Mouse (Mus musculus): ENCODE measurements around the gene Asb16.

Gene Asb16

GRCm38 (mm10) chr11:102268520-102269244 is at the start of gene Asb16:
Asb16 (plus strand) TSS chr11:102268743.
- DNase-seq (ENCODE audit: low spot score), result no peak

DNA sequence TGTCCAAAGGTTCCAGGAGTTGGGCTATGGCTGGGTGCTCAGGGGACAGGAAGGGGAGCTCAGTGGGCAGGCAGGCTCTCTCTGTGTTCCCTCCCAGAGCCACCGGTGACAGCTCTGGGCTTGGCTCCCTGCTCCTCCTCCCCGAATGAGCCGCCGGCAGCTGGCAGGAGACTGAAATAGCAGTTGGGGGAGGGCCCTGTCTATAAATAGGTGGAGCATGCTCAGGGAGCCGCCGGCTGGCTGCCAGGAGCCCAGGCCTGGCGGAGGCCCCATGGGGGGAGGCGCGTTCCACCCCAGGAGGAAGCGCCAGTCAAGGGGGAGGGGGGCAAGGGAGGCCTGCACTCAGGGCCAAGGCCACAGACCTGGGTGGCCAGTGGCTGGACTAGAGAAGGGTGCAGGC is 49.8 kb upstream of the Asb16 start:
- DNase-seq (ENCODE audit: low spot score), result peak; percentile 90

DNA sequence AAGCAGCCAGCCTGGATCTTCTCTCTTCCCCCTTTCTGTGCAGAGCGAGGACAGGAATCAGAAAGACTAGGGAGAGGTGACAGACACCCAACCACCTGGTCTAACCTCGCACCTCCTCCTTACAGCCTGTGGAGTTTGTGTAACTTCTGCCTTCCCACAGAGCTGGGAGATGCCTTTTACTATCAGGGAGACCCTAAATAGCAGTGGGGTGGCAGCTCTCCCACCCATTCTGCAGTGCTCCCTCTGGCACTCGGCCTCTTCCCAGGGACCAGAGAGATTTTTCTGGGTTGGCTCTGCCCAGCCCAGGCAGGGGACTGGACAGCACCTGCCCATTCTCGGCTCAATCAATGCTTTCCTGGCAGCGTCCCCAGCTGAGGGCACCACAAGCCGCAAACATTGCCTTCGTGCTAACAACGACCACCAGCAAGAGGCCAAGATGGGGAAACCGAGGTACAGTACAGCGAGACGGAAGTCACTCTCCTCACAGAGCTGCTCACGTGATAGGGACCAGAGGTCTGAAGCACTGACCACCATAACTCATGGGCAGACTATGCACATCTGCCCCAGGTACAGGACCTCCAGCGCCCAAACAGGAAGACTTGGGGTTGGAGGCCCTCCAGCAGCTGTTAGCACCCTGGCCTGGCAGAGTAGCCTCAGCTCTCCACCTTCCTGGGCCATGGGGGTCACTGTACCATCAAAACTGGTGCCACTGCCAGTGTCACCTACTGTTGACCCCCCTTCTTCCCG is 49.1 kb upstream of the Asb16 start:
- DNase-seq (ENCODE audit: low spot score), result no peak

DNA sequence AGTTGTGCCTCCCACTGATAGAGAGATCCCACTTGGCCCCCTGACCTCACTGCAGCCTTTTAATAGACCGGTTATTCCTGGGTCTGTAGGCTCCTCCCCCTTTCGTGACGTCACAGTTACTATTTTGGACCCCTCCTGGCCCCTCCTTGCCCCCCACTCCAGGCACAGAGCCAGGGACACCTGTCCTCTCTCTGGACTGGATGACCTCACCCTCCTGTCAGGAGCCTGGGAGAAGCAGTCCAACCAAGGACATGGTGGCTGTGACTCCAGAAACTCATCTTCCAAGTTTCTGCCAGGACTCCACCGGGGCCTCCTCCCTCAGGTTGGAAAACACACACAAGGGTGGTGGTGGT is 48.6 kb upstream of the Asb16 start:
- DNase-seq (ENCODE audit: low spot score), result no peak

DNA sequence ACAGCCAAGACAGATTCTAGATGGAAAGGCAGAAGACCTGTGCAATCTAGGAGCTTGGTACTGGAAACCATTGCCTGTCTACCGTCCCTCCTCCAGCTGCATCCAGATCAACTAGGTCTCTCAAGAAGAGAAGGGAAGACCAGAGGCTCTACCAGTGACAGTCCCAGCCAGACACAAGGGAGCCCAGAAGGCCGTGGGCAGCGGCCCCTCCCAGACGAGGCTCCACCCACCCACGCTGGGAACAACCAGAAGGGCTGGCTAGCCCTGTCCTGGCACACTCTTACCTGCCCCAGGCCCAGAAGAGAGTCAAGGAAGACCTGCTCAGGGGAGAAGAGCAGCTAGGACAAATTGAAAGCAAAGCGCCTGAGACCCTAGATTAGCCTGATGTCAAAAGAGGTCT is 48.1 kb upstream of the Asb16 start:
- DNase-seq (ENCODE audit: low spot score), result no peak

GRCm38 (mm10) chr11:102221243-102221953 is 47.1 kb upstream of the Asb16 start:
- no peak for DNase-seq (ENCODE audit: low spot score)

DNA sequence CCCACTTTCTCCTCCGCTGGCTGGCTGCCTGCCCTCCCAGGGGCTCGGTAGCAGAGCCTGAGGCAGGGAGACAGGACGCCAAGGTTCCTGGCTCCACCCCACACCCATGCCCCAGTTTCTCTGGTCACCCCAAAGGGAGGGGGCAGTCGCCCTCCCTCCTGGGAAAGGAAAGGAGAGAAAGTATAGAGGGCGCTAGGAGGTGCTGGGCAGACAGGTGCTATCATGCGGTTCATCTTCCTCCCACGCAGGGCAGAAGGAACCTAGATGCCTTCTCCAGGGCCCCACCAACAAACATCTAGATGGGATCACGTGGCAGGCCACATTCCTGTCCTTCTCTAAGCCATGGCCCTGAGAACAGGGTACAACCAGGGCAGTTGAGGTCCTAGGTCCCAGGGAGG is 46.6 kb upstream of the Asb16 start:
- no peak for DNase-seq (ENCODE audit: low spot score)

GRCm38 (mm10) chr11:102223166-102223565 is 45.4 kb upstream of the Asb16 start:
- no peak for DNase-seq (ENCODE audit: low spot score)

DNA sequence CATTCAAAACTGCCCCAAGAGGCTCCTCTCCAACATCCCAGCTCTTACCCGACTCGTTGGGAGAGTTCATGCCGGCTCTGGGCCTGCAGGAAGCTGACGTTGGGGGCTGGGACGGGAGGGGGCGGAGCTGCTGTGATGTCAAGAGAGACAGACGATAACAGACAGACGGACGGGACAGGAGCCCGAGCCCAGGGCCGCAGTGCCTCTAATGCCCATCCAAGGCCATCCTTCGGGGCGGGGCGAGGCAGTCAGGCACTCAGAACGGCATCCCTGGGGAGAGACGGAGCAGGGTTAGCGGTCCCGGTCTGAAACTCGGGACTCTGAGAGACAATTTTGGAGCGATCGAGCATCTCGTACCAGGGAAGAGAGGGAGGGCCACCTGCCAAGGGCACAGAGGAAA is 43.9 kb upstream of the Asb16 start:
- no peak for DNase-seq (ENCODE audit: low spot score)

GRCm38 (mm10) chr11:102225221-102225620 is 43.3 kb upstream of the Asb16 start:
- no peak for DNase-seq (ENCODE audit: low spot score)

GRCm38 (mm10) chr11:102226067-102226978 is 42.2 kb upstream of the Asb16 start:
- no peak for DNase-seq (ENCODE audit: low spot score)

DNA sequence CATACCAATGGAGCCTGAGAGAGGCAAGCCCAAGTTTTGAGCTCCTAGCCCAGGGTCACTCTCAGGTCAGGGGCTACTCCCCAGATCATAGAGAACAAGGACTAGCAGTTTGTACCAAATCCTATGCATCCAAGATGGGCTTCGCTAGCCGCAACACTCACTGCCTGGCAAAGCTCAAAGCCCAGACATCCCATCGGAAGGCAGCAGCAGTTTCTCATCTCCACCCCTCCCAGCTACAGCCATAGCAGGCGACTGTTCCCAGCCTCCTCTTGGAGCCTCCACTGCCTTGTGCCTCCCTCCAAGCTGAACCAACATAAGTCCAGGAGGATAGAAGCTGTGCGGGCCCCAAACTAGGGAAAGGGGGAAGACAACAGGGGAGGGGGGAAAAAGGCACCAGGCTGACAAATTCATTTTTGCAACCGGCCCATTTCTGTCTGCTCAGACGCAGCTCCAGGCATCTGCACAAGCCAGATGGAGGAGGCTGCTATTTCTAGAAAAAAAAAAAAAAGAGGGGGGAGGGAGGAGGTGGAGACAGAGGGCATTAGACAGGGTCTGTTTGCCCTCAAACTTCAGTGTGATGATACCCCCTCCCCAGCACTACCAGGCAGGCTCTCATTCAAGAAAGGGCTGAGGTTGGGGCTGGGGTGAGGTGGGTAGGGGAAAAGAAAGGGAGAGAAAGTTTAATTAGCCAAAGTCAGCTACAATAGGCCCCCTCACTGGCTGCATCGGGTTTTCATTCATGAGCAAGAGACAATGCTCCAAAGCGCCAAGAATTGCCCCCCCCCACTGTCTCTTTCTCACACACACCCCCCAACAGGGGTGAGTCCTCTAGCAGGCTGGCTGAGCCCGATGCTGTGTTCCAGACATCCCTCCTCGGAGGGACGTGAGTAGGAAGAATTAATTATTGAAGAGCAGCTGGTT is 41.0 kb upstream of the Asb16 start:
- no peak for DNase-seq (ENCODE audit: low spot score)

GRCm38 (mm10) chr11:102228191-102228545 is 40.4 kb upstream of the Asb16 start:
- no peak for DNase-seq (ENCODE audit: low spot score)

DNA sequence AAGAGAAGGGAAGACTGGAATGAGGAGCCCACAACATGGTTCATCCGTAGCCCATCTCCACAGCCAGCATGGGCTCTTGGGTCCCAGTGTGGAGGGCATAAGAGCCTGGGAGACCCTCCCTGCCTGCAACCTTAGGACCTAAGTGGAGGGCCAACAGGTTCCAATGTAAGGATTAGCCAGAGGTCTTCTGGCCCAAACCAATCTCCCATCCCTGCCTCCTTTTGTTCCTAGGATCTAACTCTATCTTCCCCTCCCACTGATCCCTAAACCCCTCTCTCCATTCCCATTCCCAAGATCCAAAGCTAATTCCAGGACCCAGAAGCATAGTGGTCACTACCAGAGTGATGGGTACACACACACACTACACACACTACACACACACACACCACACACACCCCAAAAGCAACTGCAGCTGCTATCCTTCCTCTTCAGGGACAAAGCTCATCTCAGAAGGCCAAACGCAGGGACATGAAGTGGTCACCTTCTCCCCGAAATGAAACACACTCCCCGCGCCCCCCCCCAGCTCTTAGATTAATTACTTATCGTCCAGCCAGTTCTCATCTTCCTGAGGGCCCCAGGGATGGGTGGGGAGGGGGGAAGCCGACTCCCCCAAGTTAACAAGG is 39.8 kb upstream of the Asb16 start:
- no peak for DNase-seq (ENCODE audit: low spot score)

DNA sequence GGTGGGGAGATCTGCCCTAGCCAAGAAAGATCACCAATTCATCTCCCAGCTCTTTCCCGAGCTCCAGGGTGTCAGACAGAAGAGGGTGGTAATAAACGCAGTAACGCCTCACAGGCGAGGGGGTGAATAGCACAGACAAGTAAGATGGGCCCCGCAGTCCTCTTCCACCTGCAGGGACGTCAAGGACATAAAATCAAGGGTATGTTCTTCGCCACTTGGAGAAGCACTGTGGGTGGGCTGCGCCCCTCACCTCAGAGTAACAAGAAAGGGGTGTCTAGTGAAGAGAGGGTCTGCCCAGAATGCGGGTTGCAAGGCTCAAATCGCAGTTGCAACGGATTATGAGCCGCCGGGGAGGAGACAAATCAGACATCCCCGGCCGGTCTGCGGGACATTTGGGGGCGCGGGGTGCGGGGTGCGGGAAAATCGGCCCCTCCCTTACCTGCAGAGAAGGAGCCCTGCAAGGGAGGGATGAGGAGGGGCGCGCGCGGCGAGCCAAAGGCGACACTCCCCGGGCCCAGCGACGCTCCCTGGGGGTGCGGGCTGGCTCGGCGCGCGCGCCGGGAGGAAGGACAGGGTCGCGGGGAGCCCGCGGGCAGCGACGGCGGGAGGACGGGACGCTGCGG is 39.1 kb upstream of the Asb16 start:
- DNase-seq (ENCODE audit: low spot score), result no peak

GRCm38 (mm10) chr11:102230006-102230741 is 38.4 kb upstream of the Asb16 start, which contains the start of gene Hdac5:
Hdac5 (minus strand) TSS chr11:102230166.
- DNase-seq (ENCODE audit: low spot score), result peak; percentile 96

DNA sequence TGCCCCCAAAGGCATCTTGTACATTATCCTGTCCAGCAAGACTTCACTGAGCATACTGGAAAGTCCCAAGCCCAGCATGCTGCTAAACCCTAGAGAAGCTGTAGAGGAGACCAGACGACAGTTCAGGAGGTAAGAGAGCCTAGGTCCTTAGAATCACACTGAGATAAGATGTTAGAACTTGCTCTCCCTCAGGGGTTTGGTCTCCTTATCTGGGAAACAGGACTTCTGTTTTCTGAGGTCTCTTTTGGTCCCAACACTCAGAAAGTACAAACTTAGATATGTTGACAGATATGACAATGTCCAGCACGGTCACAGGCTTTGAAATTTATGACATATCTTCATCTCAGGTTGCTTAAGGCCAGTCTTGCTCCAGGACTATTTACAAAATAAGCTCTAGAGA is 32.5 kb upstream of the Asb16 start:
- DNase-seq (ENCODE audit: low spot score), result no peak

- DNase-seq (ENCODE audit: low spot score), result no peak
Observed at GRCm38 (mm10) chr11:102240636-102241035, 27.9 kb upstream of the Asb16 start.

- no peak for DNase-seq (ENCODE audit: low spot score)
Observed at GRCm38 (mm10) chr11:102241246-102241645, 27.3 kb upstream of the Asb16 start.
